Mouse (Mus musculus) stomach, postnatal 0 days (tissue): ENCODE results near the gene Kif2c. TPM values are rescaled to one million over a fixed set of nuclear protein-coding genes. Genes with fewer than 3 reads are reported as not detected.

ENCODE experiments used
- ATAC-seq: fragments of 200-750 bp; cut with Nextera tagmentation; 2 replicates; pipeline ENCODE4 v1.8.0; 2017; ENCODE audit not compliant: low FRiP score, low TSS enrichment
- DNase-seq: peaks from one replicate; pipeline ENCODE4 v3.0.0-alpha.2; 2016; ENCODE audit warnings: low spot score
- H3K27ac ChIP-seq: fragments of 300-500 bp; sonication (generic); replicated peaks from 2 replicates; pipeline ENCODE4 v1.5.1; 2014; ENCODE audit warnings: mild to moderate bottlenecking, control low read depth
- H3K27me3 ChIP-seq: fragments of 300-500 bp; sonication (generic); 2 replicates; pipeline ENCODE4 v1.6.1; 2014; ENCODE audit warnings: low read length; ENCODE audit not compliant: control insufficient read depth, insufficient read depth
- H3K36me3 ChIP-seq: fragments of 300-500 bp; sonication (generic); 2 replicates; pipeline ENCODE4 v1.6.1; 2014; ENCODE audit warnings: low read length, mixed read lengths; ENCODE audit not compliant: control insufficient read depth, insufficient read depth
- H3K4me1 ChIP-seq: fragments of 300-500 bp; sonication (generic); replicated peaks from 2 replicates; pipeline ENCODE4 v1.6.1; 2014; ENCODE audit warnings: antibody characterized with exemption; ENCODE audit not compliant: control insufficient read depth, insufficient read depth
- H3K4me2 ChIP-seq: fragments of 300-500 bp; sonication (generic); replicated peaks from 2 replicates; pipeline ENCODE4 v1.6.1; 2014; ENCODE audit warnings: low read depth, mild to moderate bottlenecking, control low read depth, moderate library complexity
- H3K4me3 ChIP-seq: fragments of 300-500 bp; sonication (generic); 2 replicates; pipeline ENCODE4 v1.5.1; 2014; ENCODE audit warnings: low read depth, low read length, control low read depth
- H3K9ac ChIP-seq: fragments of 300-500 bp; sonication (generic); 2 replicates; pipeline ENCODE4 v1.6.1; 2014; ENCODE audit warnings: mild to moderate bottlenecking, low read length, control low read depth, mixed read lengths
- H3K9me3 ChIP-seq: fragments of 300-500 bp; sonication (generic); 2 replicates; pipeline ENCODE4 v1.6.1; 2016; ENCODE audit warnings: low read length; ENCODE audit not compliant: control insufficient read depth
- CTCF ChIP-seq: IDR thresholded peaks from 2 replicates; pipeline ENCODE4 v1.5.1; 2016; ENCODE audit warnings: antibody characterized with exemption, low read depth, mild to moderate bottlenecking, moderate library complexity
- EP300 ChIP-seq: optimal IDR thresholded peaks from 2 replicates; pipeline ENCODE3; 2016; ENCODE audit warnings: antibody characterized with exemption
- WGBS: fragments of 180-500 bp; shearing (Covaris S2); extraction: QIAGEN DNeasy Blood & Tissue Kit; methylation state at CpG from one replicate; pipeline ENCODE4 v1.1.7; 2014; 5-methylcytosine and 5-hydroxymethylcytosine counted together
- microRNA-seq: library from miRNA; unstranded; fragments of <30 nt; microRNA quantifications from one replicate; pipeline ENCODE4, GENCODE M21; 2016
- polyA plus RNA-seq: library from polyadenylated mRNA; unstranded; fragments of >200 nt; fragmentation: Nextera tagmentation; extraction: Ambion mirVana; gene quantifications from 2 replicates; pipeline ENCODE4 v1.2.1, GENCODE M21; 2015

Gene Kif2c
- polyA plus RNA-seq, 1 experiment from 2014 or later: 11.5 TPM

GRCm38 (mm10) chr4:117113237-117113636, 69.2 kb downstream of the Kif2c start:
- Histone ChIP-seq H3K4me1 (no peaks in the 10 kb centered on the region), H3K4me2 (no peak overlapping the region), H3K9ac (no peak overlapping the region), H3K4me3 (no peak overlapping the region), H3K27ac (no peak overlapping the region), H3K27me3 (no peaks in the 10 kb centered on the region), H3K9me3 (no peaks in the 10 kb centered on the region), H3K36me3 (no peaks in the 10 kb centered on the region)
- ATAC-seq (no peak), DNase-seq (no peak)
- 83% methylated on average over 1 of the region's 1 CpGs for WGBS
- no peak for TF ChIP-seq EP300
- peak; percentile 29 for TF ChIP-seq CTCF

- DNase-seq: no peak
- ATAC-seq: no peak
- Histone ChIP-seq H3K36me3 (no peaks in the 10 kb centered on the region), H3K4me3 (no peak overlapping the region), H3K9me3 (no peaks in the 10 kb centered on the region), H3K9ac (no peak overlapping the region), H3K27ac (no peak overlapping the region), H3K27me3 (no peaks in the 10 kb centered on the region), H3K4me2 (no peak overlapping the region), H3K4me1 (no peaks in the 10 kb centered on the region)
- 97% methylated on average over 11 of the region's 11 CpGs for WGBS
- TF ChIP-seq CTCF (no peak), EP300 (no peak)
Observed at GRCm38 (mm10) chr4:117110985-117111384, 71.5 kb downstream of the Kif2c start.

GRCm38 (mm10) chr4:117110249-117110648, 72.2 kb downstream of the Kif2c start:
- no peaks in the 10 kb centered on the region for H3K4me1 ChIP-seq
- DNase-seq: no peak

More at GRCm38 (mm10) chr4:117110249-117110648, 72.2 kb downstream of the Kif2c start:
- Histone ChIP-seq H3K27ac (no peak overlapping the region), H3K9ac (no peak overlapping the region), H3K4me2 (no peak overlapping the region), H3K4me3 (no peak overlapping the region), H3K9me3 (no peaks in the 10 kb centered on the region), H3K36me3 (no peaks in the 10 kb centered on the region), H3K27me3 (no peaks in the 10 kb centered on the region)
- 94% methylated on average over 13 of the region's 13 CpGs for WGBS
- ATAC-seq: no peak
- TF ChIP-seq CTCF: no peak
- TF ChIP-seq EP300: no peak

Small RNA genes within 50 kb of the gene (microRNA-seq; reads per million reads assigned to microRNA genes)
- not detected for gene Gm22398

Other genes with a start within 250 kb of the Kif2c start
- 38.3 and 47.3 TPM in 2 replicates for gene Urod, start 188.2 kb downstream of the Kif2c start, polyA plus RNA-seq
- 6.3 and 7.4 TPM in 2 replicates for gene Hectd3, start 187.3 kb downstream of the Kif2c start, polyA plus RNA-seq
- 29.9 and 30.1 TPM in 2 replicates for gene Eif2b3, start 163.2 kb downstream of the Kif2c start, polyA plus RNA-seq
- gene Ptch2, start 86.6 kb downstream of the Kif2c start, polyA plus RNA-seq: 1.3 and 1.5 TPM in 2 replicates
- 5.7 and 5.9 TPM in 2 replicates for gene Btbd19, start 56.9 kb downstream of the Kif2c start, polyA plus RNA-seq
- 0.58 and 0.62 TPM in 2 replicates for gene Tctex1d4, start 55.8 kb downstream of the Kif2c start, polyA plus RNA-seq
- gene Plk3, start 48.7 kb downstream of the Kif2c start, polyA plus RNA-seq: 18.1 and 18.7 TPM in 2 replicates
- 752 and 809 TPM in 2 replicates for gene Rps8, start 26.4 kb downstream of the Kif2c start, polyA plus RNA-seq
- 12.9 and 16.3 TPM in 2 replicates for gene Tmem53, start 69.3 kb upstream of the Kif2c start, polyA plus RNA-seq
- gene Armh1, start 69.5 kb upstream of the Kif2c start, polyA plus RNA-seq: 0.16 and 0.24 TPM in 2 replicates